27 mouse cellular contexts compared by ENCODE assay signal in the genomic region with DNA sequence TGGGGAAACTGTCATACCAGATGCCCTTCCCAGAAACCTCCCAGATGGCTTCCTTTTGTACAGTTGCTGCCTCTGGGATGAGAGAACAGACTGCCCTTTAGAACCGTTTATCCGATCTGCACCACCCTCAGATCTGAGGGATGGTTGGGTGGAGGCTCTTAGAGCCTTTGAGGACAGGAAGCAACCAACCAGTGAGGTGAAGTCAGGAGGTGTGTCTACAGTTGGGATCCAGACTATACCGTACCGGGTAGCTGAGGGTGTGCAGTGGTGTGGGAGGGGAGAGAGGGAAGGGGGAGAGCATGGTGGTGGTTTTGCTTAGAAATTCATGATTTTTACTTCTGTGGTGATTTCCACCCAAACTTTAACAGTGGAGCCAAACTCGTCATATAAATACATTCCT. TPM values are rescaled to one million over a fixed set of nuclear protein-coding genes. Genes with fewer than 3 reads are reported as not detected.
DNase-seq lines count a peak whose midpoint lies in the region; ATAC-seq lines count a peak whose summit lies in the region.
"Had no signal": no experiment of that assay in that cellular context is flagged by ENCODE, and none has a peak within 500 bp of the region (broad histone marks: within the 10 kb centered on the region; RNA-seq: fewer than 3 reads in every experiment).

No protein-coding gene starts in this region.

- H3K27me3 ChIP-seq in neural tube, embryonic 13.5 days = 0 out of 2 replicates have a peak, but pooled peaks cover under 1% of the 10 kb centered on the region
- H3K27me3 ChIP-seq in neural tube, embryonic 15.5 days (replicated peaks) = no peaks in the 10 kb centered on the region
- no peaks in the 10 kb centered on the region for H3K27me3 ChIP-seq in heart, embryonic 11.5 days (ENCODE audit: control insufficient read depth, insufficient read depth, low read length)
- H3K27me3 ChIP-seq: embryonic facial prominence, embryonic 13.5 days; forebrain, embryonic 12.5 days; forebrain, embryonic 15.5 days; hindbrain, embryonic 15.5 days had no signal

- peaks cover 21% of the 10 kb centered on the region; the same call in 1 of the 2 replicates for H3K4me1 ChIP-seq in neural tube, embryonic 13.5 days (replicated peaks)
- 0 out of 2 replicates have a peak, but pooled peaks cover 10% of the 10 kb centered on the region for H3K4me1 ChIP-seq in neural tube, embryonic 15.5 days
- no peaks in the 10 kb centered on the region for H3K4me1 ChIP-seq in heart, embryonic 11.5 days (ENCODE audit: control insufficient read depth, insufficient read depth, low read length)
- H3K4me1 ChIP-seq: forebrain, embryonic 12.5 days; forebrain, embryonic 15.5 days; heart, embryonic 13.5 days; hindbrain, embryonic 15.5 days had no signal

- H3K9me3 ChIP-seq in neural tube, embryonic 13.5 days = no peaks in the 10 kb centered on the region
- no peaks in the 10 kb centered on the region for H3K9me3 ChIP-seq in neural tube, embryonic 15.5 days (replicated peaks)
- H3K9me3 ChIP-seq in heart, embryonic 11.5 days (replicated peaks; ENCODE audit: control insufficient read depth, low read length) = no peaks in the 10 kb centered on the region
- H3K9me3 ChIP-seq: embryonic facial prominence, embryonic 10.5 days; embryonic facial prominence, embryonic 13.5 days; forebrain, embryonic 12.5 days; forebrain, embryonic 15.5 days; heart, embryonic 13.5 days; hindbrain, embryonic 15.5 days had no signal

- H3K9ac ChIP-seq in neural tube, embryonic 13.5 days = no peak overlapping the region
- H3K9ac ChIP-seq in neural tube, embryonic 15.5 days (replicated peaks) = no peak overlapping the region
- no peak overlapping the region for H3K9ac ChIP-seq in heart, embryonic 11.5 days (ENCODE audit: low read depth, low read length)
- H3K9ac ChIP-seq: embryonic facial prominence, embryonic 13.5 days; forebrain, embryonic 12.5 days; forebrain, embryonic 15.5 days; heart, embryonic 13.5 days; hindbrain, embryonic 15.5 days had no signal

- no peak overlapping the region for H3K4me3 ChIP-seq in neural tube, embryonic 13.5 days
- H3K4me3 ChIP-seq in neural tube, embryonic 15.5 days (replicated peaks) = no peak overlapping the region
- no peak overlapping the region for H3K4me3 ChIP-seq in heart, embryonic 11.5 days (ENCODE audit: low read depth, low read length)
- H3K4me3 ChIP-seq: embryonic facial prominence, embryonic 10.5 days; embryonic facial prominence, embryonic 13.5 days; erythroblast, embryonic 14.5 days; forebrain, embryonic 12.5 days; forebrain, embryonic 15.5 days; heart, embryonic 13.5 days; hindbrain, embryonic 15.5 days had no signal

- no peaks in the 10 kb centered on the region for H3K36me3 ChIP-seq in neural tube, embryonic 13.5 days
- H3K36me3 ChIP-seq in neural tube, embryonic 15.5 days = no peaks in the 10 kb centered on the region
- no peaks in the 10 kb centered on the region for H3K36me3 ChIP-seq in heart, embryonic 11.5 days (ENCODE audit: control insufficient read depth, insufficient read depth, low read length)
- H3K36me3 ChIP-seq: embryonic facial prominence, embryonic 10.5 days; embryonic facial prominence, embryonic 13.5 days; forebrain, embryonic 12.5 days; forebrain, embryonic 15.5 days; heart, embryonic 13.5 days; hindbrain, embryonic 15.5 days had no signal

- peak; percentile 60; the same call in 1 of the 2 replicates for ATAC-seq in neural tube, embryonic 13.5 days (ENCODE audit: low read depth)
- ATAC-seq in neural tube, embryonic 15.5 days (ENCODE audit: low FRiP score) = no peak
- no peak for ATAC-seq in heart, embryonic 11.5 days (replicated peaks; ENCODE audit: insufficient number of reproducible peaks, low FRiP score, low TSS enrichment)
- ATAC-seq: CD4-positive, CD25-positive, alpha-beta regulatory T cell, adult 4 months; forebrain, embryonic 15.5 days; Patski had no signal

- no peak for DNase-seq in neural tube, embryonic 10.5 days (ENCODE audit: extremely low spot score, low spot score)
- peak; percentile 75 for DNase-seq in ZHBTc4 (ENCODE audit: low read depth, low spot score)
- no peak for DNase-seq in right cerebral cortex, postnatal 10 days (ENCODE audit: low spot score in 2 of 2)
- DNase-seq: adrenal gland, adult 2 months; adrenal gland, postnatal 14 days; cerebellum, adult 11-12 months; cerebellum, adult 8-10 months; cerebellum, postnatal 10 days; cerebellum, postnatal 36 days; embryo, embryonic 11 days; gastrocnemius, postnatal 25 days; heart, adult 18-20 months; heart, postnatal 14 days; heart, postnatal 4 days had no signal

- H3K4me2 ChIP-seq in neural tube, embryonic 13.5 days = no peak overlapping the region
- no peak overlapping the region for H3K4me2 ChIP-seq in neural tube, embryonic 15.5 days
- H3K4me2 ChIP-seq in heart, embryonic 11.5 days = no peak overlapping the region
- H3K4me2 ChIP-seq: embryonic facial prominence, embryonic 13.5 days; forebrain, embryonic 12.5 days; forebrain, embryonic 15.5 days; heart, embryonic 13.5 days; hindbrain, embryonic 15.5 days had no signal

- peak overlapping the region; percentile 70 for H3K27ac ChIP-seq in neural tube, embryonic 13.5 days (replicated peaks)
- H3K27ac ChIP-seq in neural tube, embryonic 15.5 days (replicated peaks) = peak overlapping the region; percentile 23; the same call in 1 of the 2 replicates
- H3K27ac ChIP-seq in heart, embryonic 11.5 days (ENCODE audit: low read depth, low read length) = no peak overlapping the region
- H3K27ac ChIP-seq: embryonic facial prominence, embryonic 10.5 days; embryonic facial prominence, embryonic 13.5 days; forebrain, embryonic 12.5 days; forebrain, embryonic 15.5 days; heart, embryonic 13.5 days; hindbrain, embryonic 15.5 days had no signal

- WGBS in neural tube, embryonic 13.5 days = 58% methylated on average over 5 of the region's 5 CpGs
- WGBS in neural tube, embryonic 15.5 days = 61% methylated on average over 5 of the region's 5 CpGs
- WGBS in heart, embryonic 11.5 days (ENCODE audit: insufficient replicate concordance) = 73% methylated on average over 5 of the region's 5 CpGs

RNA-seq across cellular contexts. Expression of gene Wscd2, which starts 58.8 kb away (rescaled TPM):
- polyA plus RNA-seq in neural tube, embryonic 13.5 days (2015; fragmentation: Nextera tagmentation; extraction: Ambion mirVana) = 16.3 and 16.5 TPM in 2 replicates
- polyA plus RNA-seq in neural tube, embryonic 15.5 days (2015; fragmentation: Nextera tagmentation; extraction: Ambion mirVana) = 18.2 and 22.6 TPM in 2 replicates
- 2.4 and 3.4 TPM in 2 replicates for polyA plus RNA-seq in heart, embryonic 11.5 days (2014; fragmentation: Nextera tagmentation; extraction: Ambion mirVana)
- polyA plus RNA-seq: C2C12; erythroblast, embryonic 14.5 days had no signal
